In genomic region chr3:90508950-90509746, GRCm38 (mm10) we compare ENCODE assay signal across 1 mouse cellular context.
TF ChIP-seq lines count a peak whose summit lies in the region.

Chtop (minus strand) TSS chr3:90509498.

TF ChIP-seq in CH12.LX, 34 proteins besides CTCF, POLR2A, EP300 and RAD21 (continued from another document):
- peak; percentile 75 for TF ChIP-seq HCFC1 (IDR thresholded peaks at IDR 0.05; ENCODE audit: low read depth, low read length)
- no peak for TF ChIP-seq ZNF384 (IDR thresholded peaks at IDR 0.05; ENCODE audit: low read depth, low read length)
- peak; percentile 86 for TF ChIP-seq NRF1 (IDR thresholded peaks at IDR 0.05; ENCODE audit: low read depth, low read length)
- TF ChIP-seq MAZ (IDR thresholded peaks at IDR 0.05; ENCODE audit: low read depth, low read length) = peak; percentile 11; the same call in 1 of the 2 replicates
- no peak for TF ChIP-seq CHD2 (IDR thresholded peaks at IDR 0.05; ENCODE audit: low read length)
- TF ChIP-seq IRF4 (IDR thresholded peaks at IDR 0.05; ENCODE audit: low read depth, low read length) = peak; percentile 32; the same call in 1 of the 2 replicates
- peak; percentile 67; the same call in 1 of the 2 replicates for TF ChIP-seq NELFE (IDR thresholded peaks at IDR 0.05; ENCODE audit: low read depth, low read length)
- peak; percentile 98 for TF ChIP-seq ZC3H11A (IDR thresholded peaks at IDR 0.05; ENCODE audit: low read depth, low read length)
- TF ChIP-seq SIN3A (IDR thresholded peaks at IDR 0.05; ENCODE audit: low read length) = peak; percentile 63; the same call in 1 of the 2 replicates
- TF ChIP-seq PAX5 (IDR thresholded peaks at IDR 0.05; ENCODE audit: low read length) = no peak
- peak; percentile 19 for TF ChIP-seq USF1 (IDR thresholded peaks at IDR 0.05; ENCODE audit: low read depth, low read length)
- peak; percentile 82; the same call in 1 of the 2 replicates for TF ChIP-seq E2F4 (IDR thresholded peaks at IDR 0.05; ENCODE audit: insufficient replicate concordance, low read depth, low read length)
